Mouse (Mus musculus): ENCODE measurements around the gene Stxbp2. TPM values are rescaled to one million over a fixed set of nuclear protein-coding genes. Genes with fewer than 3 reads are reported as not detected.
A peak's percentile ranks its signal among the peaks of the same experiment; 100 is the strongest.

Gene Stxbp2
- polyA plus RNA-seq, 1 experiment from 2014 or later: 85.0 TPM

DNA sequence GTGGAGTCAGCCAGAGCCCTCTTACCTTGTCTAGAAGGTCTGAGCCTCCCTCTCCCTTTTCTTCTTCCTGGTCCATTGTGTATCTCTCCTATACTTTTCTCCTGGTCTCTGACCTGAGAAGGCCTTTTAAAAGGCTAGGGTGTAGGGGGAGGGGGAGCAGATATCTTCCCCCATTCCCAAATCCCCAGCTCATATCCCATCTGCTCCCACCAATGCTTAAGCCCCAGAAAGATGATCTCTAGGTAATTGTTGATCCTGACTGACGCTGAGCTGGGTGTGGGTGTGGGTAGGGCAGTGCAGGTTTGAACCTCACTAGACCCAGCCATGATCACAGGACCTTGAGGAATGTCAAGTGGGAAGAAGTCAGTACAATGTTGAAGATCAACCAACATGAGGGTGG, 5.3 kb upstream of the Stxbp2 start, which contains the start of gene Pcp2:
Pcp2 (minus strand) TSS at position 101 of the 400 bp plus-strand sequence.
- H3K9me3 ChIP-seq (ENCODE audit: control insufficient read depth, low read length): no peaks in the 10 kb centered on the region
- no peak within 1 kb of the TSS for H3K4me2 ChIP-seq (ENCODE audit: low read length)
- no peak within 1 kb of the TSS for H3K27ac ChIP-seq (ENCODE audit: low read length)
- 65% methylated on average over 1 of the region's 1 CpGs for WGBS
- H3K4me1 ChIP-seq (replicated peaks; ENCODE audit: control insufficient read depth, insufficient read depth, low read length): peaks cover 11% of the 10 kb centered on the region
- no peak within 1 kb of the TSS for H3K4me3 ChIP-seq (replicated peaks; ENCODE audit: low read length)
- H3K9ac ChIP-seq (replicated peaks; ENCODE audit: low read depth, low read length): no peak within 1 kb of the TSS
- no peaks in the 10 kb centered on the region; the same call in 1 of the 2 replicates for H3K36me3 ChIP-seq (ENCODE audit: control insufficient read depth, insufficient read depth)
- H3K27me3 ChIP-seq (replicated peaks; ENCODE audit: control insufficient read depth, insufficient read depth, low read length): 0 out of 2 replicates have a peak, but pooled peaks cover 2% of the 10 kb centered on the region
- ATAC-seq: no peak

DNA sequence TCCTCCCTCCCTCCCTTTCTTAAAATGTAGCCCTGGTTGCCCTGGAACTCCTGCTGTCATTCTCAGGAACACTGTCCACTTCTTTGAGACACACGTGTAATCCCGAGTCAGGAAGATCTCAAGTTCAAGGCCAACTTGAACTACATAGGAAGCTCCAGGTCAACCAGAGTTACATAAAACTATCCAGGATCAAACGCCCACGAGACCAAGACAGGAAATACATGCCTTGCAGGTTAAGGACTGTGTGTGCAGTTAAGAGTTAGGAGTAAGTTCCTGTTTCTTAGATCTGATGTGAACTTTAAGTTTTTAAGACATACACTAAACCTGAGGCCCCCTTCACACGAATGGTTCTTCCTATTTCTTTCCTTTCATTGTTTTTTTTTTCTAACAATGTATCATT, 3.8 kb upstream of the Stxbp2 start:
- H3K27ac ChIP-seq (ENCODE audit: low read length): no peak overlapping the region
- peaks cover 12% of the 10 kb centered on the region for H3K4me1 ChIP-seq (replicated peaks; ENCODE audit: control insufficient read depth, insufficient read depth, low read length)
- no peak overlapping the region for H3K4me2 ChIP-seq (ENCODE audit: low read length)
- no peaks in the 10 kb centered on the region for H3K9me3 ChIP-seq (ENCODE audit: control insufficient read depth, low read length)
- H3K27me3 ChIP-seq (replicated peaks; ENCODE audit: control insufficient read depth, insufficient read depth, low read length): 0 out of 2 replicates have a peak, but pooled peaks cover 2% of the 10 kb centered on the region
- 60% methylated on average over 5 of the region's 5 CpGs for WGBS
- H3K36me3 ChIP-seq (ENCODE audit: control insufficient read depth, insufficient read depth): no peaks in the 10 kb centered on the region; the same call in 1 of the 2 replicates
- ATAC-seq: no peak
- H3K9ac ChIP-seq (replicated peaks; ENCODE audit: low read depth, low read length): no peak overlapping the region
- no peak overlapping the region for H3K4me3 ChIP-seq (replicated peaks; ENCODE audit: low read length)

- no peak overlapping the region for H3K9ac ChIP-seq (replicated peaks; ENCODE audit: low read depth, low read length)
- H3K4me1 ChIP-seq (replicated peaks; ENCODE audit: control insufficient read depth, insufficient read depth, low read length): peaks cover 7% of the 10 kb centered on the region; the same call in 1 of the 2 replicates
- no peak overlapping the region for H3K4me2 ChIP-seq (ENCODE audit: low read length)
- no peaks in the 10 kb centered on the region; the same call in 1 of the 2 replicates for H3K36me3 ChIP-seq (ENCODE audit: control insufficient read depth, insufficient read depth)
- 0 out of 2 replicates have a peak, but pooled peaks cover 2% of the 10 kb centered on the region for H3K27me3 ChIP-seq (replicated peaks; ENCODE audit: control insufficient read depth, insufficient read depth, low read length)
- no peak overlapping the region for H3K27ac ChIP-seq (ENCODE audit: low read length)
- no peak for ATAC-seq
- no peak overlapping the region for H3K4me3 ChIP-seq (replicated peaks; ENCODE audit: low read length)
- WGBS: 30% methylated on average over 5 of the region's 5 CpGs
- H3K9me3 ChIP-seq (ENCODE audit: control insufficient read depth, low read length): no peaks in the 10 kb centered on the region
Observed at GRCm38 (mm10) chr8:3628014-3628413, 2.7 kb upstream of the Stxbp2 start.

- Histone ChIP-seq H3K9me3 (ENCODE audit: control insufficient read depth, low read length) (no peaks in the 10 kb centered on the region), H3K27ac (ENCODE audit: low read length) (no peak overlapping the region), H3K4me1 (replicated peaks; ENCODE audit: control insufficient read depth, insufficient read depth, low read length) (peaks cover 7% of the 10 kb centered on the region; the same call in 1 of the 2 replicates), H3K4me3 (replicated peaks; ENCODE audit: low read length) (peak overlapping the region; percentile 54), H3K4me2 (ENCODE audit: low read length) (peak overlapping the region; percentile 63), H3K36me3 (ENCODE audit: control insufficient read depth, insufficient read depth) (no peaks in the 10 kb centered on the region), H3K9ac (replicated peaks; ENCODE audit: low read depth, low read length) (peak overlapping the region; percentile 56), H3K27me3 (replicated peaks; ENCODE audit: control insufficient read depth, insufficient read depth, low read length) (0 out of 2 replicates have a peak, but pooled peaks cover 2% of the 10 kb centered on the region)
- no peak for ATAC-seq
- WGBS: 13% methylated on average over 8 of the region's 8 CpGs
Observed at GRCm38 (mm10) chr8:3631478-3631875, 722 bp downstream of the Stxbp2 start.

DNA sequence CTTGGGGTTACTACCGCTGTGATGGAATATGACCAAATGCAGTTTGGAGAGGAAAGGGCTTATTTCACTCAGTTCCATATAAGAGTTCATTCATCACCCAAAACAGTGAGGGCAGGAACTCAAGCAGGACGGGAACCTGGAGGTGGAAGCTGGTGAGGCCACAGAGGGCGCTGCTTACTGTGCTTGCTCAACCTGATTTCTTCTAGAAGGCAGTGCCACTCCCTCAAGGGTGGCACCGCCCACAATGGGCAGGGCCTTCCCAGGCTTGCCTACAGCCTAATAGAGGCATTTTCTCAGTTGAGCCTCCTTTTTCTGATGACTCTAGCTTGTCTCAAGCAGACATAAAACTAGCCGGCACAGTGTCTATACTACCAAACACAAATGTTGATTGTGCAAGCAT, 15.0 kb downstream of the Stxbp2 start:
- H3K4me1 ChIP-seq (replicated peaks; ENCODE audit: control insufficient read depth, insufficient read depth, low read length): no peaks in the 10 kb centered on the region
- ATAC-seq: no peak
- no peak overlapping the region for H3K4me2 ChIP-seq (ENCODE audit: low read length)
- no peak overlapping the region for H3K4me3 ChIP-seq (replicated peaks; ENCODE audit: low read length)
- no peak overlapping the region for H3K9ac ChIP-seq (replicated peaks; ENCODE audit: low read depth, low read length)
- H3K9me3 ChIP-seq (ENCODE audit: control insufficient read depth, low read length): no peaks in the 10 kb centered on the region
- no peaks in the 10 kb centered on the region for H3K27me3 ChIP-seq (replicated peaks; ENCODE audit: control insufficient read depth, insufficient read depth, low read length)
- 29% methylated on average over 5 of the region's 5 CpGs for WGBS
- H3K36me3 ChIP-seq (ENCODE audit: control insufficient read depth, insufficient read depth): no peaks in the 10 kb centered on the region
- H3K27ac ChIP-seq (ENCODE audit: low read length): no peak overlapping the region

DNA sequence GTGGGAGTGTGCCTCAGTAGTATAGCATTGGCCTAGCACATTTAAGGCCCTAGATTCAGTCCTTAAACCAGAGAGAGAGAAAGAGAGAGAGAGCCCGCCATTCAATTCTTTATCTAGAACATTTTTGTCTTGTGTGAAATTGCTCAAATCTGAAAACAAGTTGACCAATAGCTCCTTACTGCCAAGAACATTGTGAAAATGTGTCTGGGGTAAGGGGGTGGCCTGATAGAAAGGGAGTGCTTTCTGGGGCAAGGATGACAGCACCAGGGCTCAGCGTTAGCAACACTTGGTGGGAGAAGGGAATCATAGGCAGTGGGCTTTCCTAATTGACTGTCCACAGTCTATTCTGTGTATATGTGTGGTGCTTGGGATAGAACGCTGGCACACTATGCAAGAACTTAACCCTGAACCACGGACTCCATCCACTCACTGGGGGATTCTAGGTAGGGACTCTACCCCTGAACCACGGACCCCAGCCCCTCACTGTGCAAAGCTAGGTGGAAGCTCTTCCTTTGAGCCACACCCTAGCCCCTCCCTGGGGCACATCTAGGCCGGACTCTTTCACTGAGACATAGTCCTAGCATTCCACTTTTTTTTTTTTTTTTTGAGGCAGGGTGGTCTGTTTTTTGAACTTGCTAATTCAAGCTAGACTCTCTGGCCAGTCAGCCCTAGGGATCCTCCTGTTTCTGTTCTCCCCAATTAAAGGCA, 16.2 kb downstream of the Stxbp2 start:
- Histone ChIP-seq H3K36me3 (ENCODE audit: control insufficient read depth, insufficient read depth) (no peaks in the 10 kb centered on the region), H3K9ac (replicated peaks; ENCODE audit: low read depth, low read length) (no peak overlapping the region), H3K9me3 (ENCODE audit: control insufficient read depth, low read length) (no peaks in the 10 kb centered on the region), H3K4me2 (ENCODE audit: low read length) (no peak overlapping the region), H3K4me1 (replicated peaks; ENCODE audit: control insufficient read depth, insufficient read depth, low read length) (no peaks in the 10 kb centered on the region), H3K27ac (ENCODE audit: low read length) (no peak overlapping the region), H3K4me3 (replicated peaks; ENCODE audit: low read length) (no peak overlapping the region), H3K27me3 (replicated peaks; ENCODE audit: control insufficient read depth, insufficient read depth, low read length) (no peaks in the 10 kb centered on the region)
- 83% methylated on average over 6 of the region's 6 CpGs for WGBS
- ATAC-seq: no peak

DNA sequence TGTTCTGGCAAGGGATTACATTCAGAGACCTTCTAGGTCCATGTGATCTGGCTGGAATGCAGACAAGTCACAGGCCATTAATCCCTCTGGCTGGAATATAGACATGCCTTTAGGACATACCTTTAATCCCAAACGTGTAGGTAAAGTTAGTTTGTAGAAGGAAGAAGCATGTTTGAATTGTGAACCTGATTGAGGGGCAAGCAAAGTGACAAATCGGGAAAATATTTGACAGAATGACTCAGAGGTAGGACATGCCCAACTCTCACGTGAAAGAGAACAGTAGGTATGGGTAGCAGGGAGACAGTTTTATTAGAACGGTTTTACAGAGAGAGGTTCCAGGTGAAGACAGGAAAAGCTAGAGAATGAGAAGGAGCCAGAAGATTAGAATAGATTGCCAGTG, 16.8 kb downstream of the Stxbp2 start:
- no peak for ATAC-seq
- H3K27ac ChIP-seq (ENCODE audit: low read length): no peak overlapping the region
- H3K4me1 ChIP-seq (replicated peaks; ENCODE audit: control insufficient read depth, insufficient read depth, low read length): no peaks in the 10 kb centered on the region
- no peak overlapping the region for H3K9ac ChIP-seq (replicated peaks; ENCODE audit: low read depth, low read length)
- H3K36me3 ChIP-seq (ENCODE audit: control insufficient read depth, insufficient read depth): no peaks in the 10 kb centered on the region
- 84% methylated on average over 4 of the region's 4 CpGs for WGBS
- no peaks in the 10 kb centered on the region for H3K27me3 ChIP-seq (replicated peaks; ENCODE audit: control insufficient read depth, insufficient read depth, low read length)
- no peak overlapping the region for H3K4me3 ChIP-seq (replicated peaks; ENCODE audit: low read length)
- H3K9me3 ChIP-seq (ENCODE audit: control insufficient read depth, low read length): no peaks in the 10 kb centered on the region
- H3K4me2 ChIP-seq (ENCODE audit: low read length): no peak overlapping the region

DNA sequence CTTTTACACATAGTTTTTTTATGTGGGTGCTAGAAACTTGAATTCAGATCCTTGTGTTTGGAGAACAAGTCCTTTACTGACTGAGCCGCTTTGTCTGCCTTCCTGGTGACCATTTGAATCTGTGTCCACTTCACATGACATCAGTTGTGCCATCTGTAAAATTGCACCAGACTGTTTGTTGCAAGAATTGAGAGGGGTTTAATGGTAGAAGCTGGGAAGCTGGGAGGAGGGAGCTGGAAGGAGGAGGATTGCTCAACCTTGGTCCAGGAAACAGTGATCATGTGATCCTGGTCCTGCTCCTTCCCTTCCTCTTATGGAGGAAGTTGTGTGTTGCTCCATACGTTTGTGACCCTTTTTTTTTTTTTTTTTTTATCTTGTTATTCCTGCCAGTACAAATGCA, 17.5 kb downstream of the Stxbp2 start:
- no peak overlapping the region for H3K9ac ChIP-seq (replicated peaks; ENCODE audit: low read depth, low read length)
- no peak overlapping the region for H3K4me2 ChIP-seq (ENCODE audit: low read length)
- ATAC-seq: no peak
- no peaks in the 10 kb centered on the region for H3K9me3 ChIP-seq (ENCODE audit: control insufficient read depth, low read length)
- H3K36me3 ChIP-seq (ENCODE audit: control insufficient read depth, insufficient read depth): no peaks in the 10 kb centered on the region
- no peaks in the 10 kb centered on the region for H3K27me3 ChIP-seq (replicated peaks; ENCODE audit: control insufficient read depth, insufficient read depth, low read length)
- 85% methylated on average over 2 of the region's 2 CpGs for WGBS
- no peaks in the 10 kb centered on the region for H3K4me1 ChIP-seq (replicated peaks; ENCODE audit: control insufficient read depth, insufficient read depth, low read length)
- H3K27ac ChIP-seq (ENCODE audit: low read length): no peak overlapping the region
- no peak overlapping the region for H3K4me3 ChIP-seq (replicated peaks; ENCODE audit: low read length)

DNA sequence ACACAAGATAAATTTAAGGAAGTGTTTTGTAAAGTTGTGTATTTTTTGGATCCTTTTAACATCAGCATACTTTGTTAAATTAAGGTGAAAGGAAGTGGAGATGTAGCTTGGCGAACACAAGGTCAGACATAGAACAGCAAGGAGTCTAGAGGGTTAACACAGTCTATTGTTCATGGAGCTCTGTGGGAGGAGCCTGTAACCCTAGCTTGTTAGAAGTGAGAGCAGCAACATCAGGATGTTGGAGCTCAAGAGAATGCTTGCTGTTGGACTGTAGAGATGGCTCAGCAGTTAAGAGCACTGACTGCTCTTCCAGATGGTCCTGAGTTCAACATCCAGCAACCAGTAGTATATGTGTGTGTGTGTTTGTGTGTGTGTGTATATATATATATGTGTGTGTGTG, 18.2 kb downstream of the Stxbp2 start:
- no peak overlapping the region for H3K4me3 ChIP-seq (replicated peaks; ENCODE audit: low read length)
- no peak overlapping the region for H3K27ac ChIP-seq (ENCODE audit: low read length)
- no peak for ATAC-seq
- no peaks in the 10 kb centered on the region for H3K9me3 ChIP-seq (ENCODE audit: control insufficient read depth, low read length)
- WGBS: 42% methylated on average over 1 of the region's 1 CpGs
- no peaks in the 10 kb centered on the region for H3K36me3 ChIP-seq (ENCODE audit: control insufficient read depth, insufficient read depth)
- no peak overlapping the region for H3K9ac ChIP-seq (replicated peaks; ENCODE audit: low read depth, low read length)
- no peaks in the 10 kb centered on the region for H3K4me1 ChIP-seq (replicated peaks; ENCODE audit: control insufficient read depth, insufficient read depth, low read length)
- no peaks in the 10 kb centered on the region for H3K27me3 ChIP-seq (replicated peaks; ENCODE audit: control insufficient read depth, insufficient read depth, low read length)
- H3K4me2 ChIP-seq (ENCODE audit: low read length): no peak overlapping the region

All from forebrain, embryonic 16.5 days (tissue).